Mouse (Mus musculus) kidney, adult 2 months (tissue): ENCODE results near the gene Rnf115. TPM values are rescaled to one million over a fixed set of nuclear protein-coding genes. Genes with fewer than 3 reads are reported as not detected.

Experiments
- DNase-seq: peaks from one replicate; pipeline ENCODE4 v3.0.0; 2021
- H3K27ac ChIP-seq: fragments of 200-500 bp; 2 replicates; pipeline ENCODE4 v1.5.1; 2012; ENCODE audit warnings: low read depth, low read length, control low read depth, inconsistent platforms; ENCODE audit not compliant: insufficient read depth
- H3K27me3 ChIP-seq: fragments of 200-500 bp; replicated peaks from 2 replicates; pipeline ENCODE4 v1.6.1; 2012; ENCODE audit warnings: mild to moderate bottlenecking, moderate library complexity, low read length, inconsistent platforms; ENCODE audit not compliant: control insufficient read depth, insufficient read depth
- H3K36me3 ChIP-seq: fragments of 200-500 bp; 2 replicates; pipeline ENCODE4 v1.6.1; 2012; ENCODE audit warnings: mild to moderate bottlenecking, moderate library complexity, low read length, inconsistent platforms; ENCODE audit not compliant: control insufficient read depth, insufficient read depth
- H3K4me1 ChIP-seq: fragments of 200-500 bp; 2 replicates; pipeline ENCODE4 v1.6.1; 2011; ENCODE audit warnings: low read length; ENCODE audit not compliant: control insufficient read depth, insufficient read depth
- H3K4me3 ChIP-seq: fragments of 200-500 bp; 2 replicates; pipeline ENCODE4 v1.5.1; 2011; ENCODE audit warnings: mild to moderate bottlenecking, low read depth, low read length, control low read depth; ENCODE audit not compliant: insufficient read depth
- CTCF ChIP-seq: fragments of 200-500 bp; conservative IDR thresholded peaks from 2 replicates; pipeline ENCODE4 v1.5.1; 2011; ENCODE audit warnings: low read depth, mild to moderate bottlenecking, control low read depth, low read length, moderate library complexity, mixed read lengths; ENCODE audit not compliant: insufficient read depth, insufficient read length
- POLR2A ChIP-seq: fragments of 200-500 bp; IDR thresholded peaks from one replicate; pipeline ENCODE4 v1.6.1; 2011; ENCODE audit warnings: low read depth, low read length, control low read depth
- WGBS: fragments of 180-500 bp; shearing (Covaris S2); methylation state at CpG from one replicate; pipeline ENCODE4 v1.1.7; 2018; 5-methylcytosine and 5-hydroxymethylcytosine counted together
- polyA plus RNA-seq: library from polyadenylated mRNA; depleted of rRNA; stranded (reverse); fragments of >200 nt; gene quantifications from 2 replicates; pipeline ENCODE4 v1.2.3, GENCODE M21; 2012; rRNA removed

Gene Rnf115
- polyA plus RNA-seq, 1 experiment, result 23.5 TPM

DNA sequence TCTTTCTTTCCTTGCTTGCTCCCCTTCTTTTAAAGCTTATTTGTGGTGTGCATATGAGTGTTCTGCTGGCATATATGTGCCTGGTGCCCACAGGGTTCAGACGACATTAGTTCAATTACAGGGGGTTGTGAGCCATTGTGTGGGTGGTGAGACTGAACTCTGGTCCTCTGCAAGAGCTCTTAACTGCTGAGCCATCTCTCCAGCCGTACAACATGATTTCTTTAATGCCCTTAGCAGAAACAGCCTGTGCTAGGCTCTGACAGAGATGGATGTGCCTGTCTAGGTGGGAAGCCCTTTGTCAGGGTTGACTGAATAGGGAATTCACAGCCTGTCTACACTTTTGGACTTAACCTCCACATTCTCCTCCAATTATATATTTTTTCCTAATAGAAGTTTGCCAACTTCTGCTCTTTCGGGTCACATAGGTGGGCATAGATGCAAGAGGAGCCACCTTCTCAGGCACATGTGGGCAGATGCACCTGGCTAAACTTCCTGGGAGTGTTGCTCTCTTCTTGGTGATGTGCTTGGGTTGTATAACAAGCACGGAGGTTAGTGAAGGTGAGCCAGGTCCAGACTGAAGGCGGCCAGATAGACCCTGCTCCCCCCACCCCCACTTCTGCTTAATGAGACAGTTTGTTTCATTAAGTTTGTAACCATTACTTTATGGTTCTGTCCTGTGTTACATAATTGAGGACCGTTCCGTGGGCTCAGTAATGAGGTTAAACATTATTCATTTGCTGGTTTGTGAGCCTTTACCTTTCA lies 107.3 kb downstream of the Rnf115 start:
- WGBS, result 29% methylated on average over 7 of the region's 7 CpGs
- no peaks in the 10 kb centered on the region for H3K27me3 ChIP-seq
- H3K27ac ChIP-seq, result peak overlapping the region; percentile 42
- TF ChIP-seq POLR2A, result no peak
- no peak for TF ChIP-seq CTCF
- DNase-seq, result peak; percentile 80
- H3K36me3 ChIP-seq, result peaks cover 4% of the 10 kb centered on the region; the same call in 1 of the 2 replicates
- peak overlapping the region; percentile 16 for H3K4me3 ChIP-seq
- peaks cover 17% of the 10 kb centered on the region; the same call in 1 of the 2 replicates for H3K4me1 ChIP-seq

DNA sequence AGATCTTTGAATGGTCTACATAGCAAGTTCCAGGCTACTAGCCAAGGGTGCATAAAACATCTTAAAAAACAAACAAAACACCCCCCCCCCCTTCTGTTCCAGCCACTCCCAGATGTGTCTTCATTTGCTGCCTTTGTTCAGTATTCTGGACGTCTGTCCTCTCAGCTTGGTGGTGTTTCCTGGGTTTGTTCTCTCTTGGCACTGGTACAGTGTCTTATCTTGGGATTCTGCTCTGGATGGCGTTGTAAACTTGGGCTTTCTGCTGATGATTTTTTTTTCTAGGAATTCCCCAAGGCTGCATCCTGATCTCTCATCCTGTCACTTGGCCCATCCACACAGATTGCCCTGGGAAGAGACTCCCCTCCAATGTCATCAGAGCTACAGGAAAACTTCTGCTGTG lies 109.0 kb downstream of the Rnf115 start:
- Histone ChIP-seq H3K27me3 (no peaks in the 10 kb centered on the region), H3K4me3 (peak overlapping the region; percentile 6; the same call in 1 of the 2 replicates), H3K27ac (peak overlapping the region; percentile 68), H3K36me3 (peaks cover 4% of the 10 kb centered on the region; the same call in 1 of the 2 replicates), H3K4me1 (peaks cover 17% of the 10 kb centered on the region; the same call in 1 of the 2 replicates)
- 20% methylated on average over 2 of the region's 2 CpGs for WGBS
- TF ChIP-seq POLR2A (no peak), CTCF (no peak)
- peak; percentile 54 for DNase-seq

DNA sequence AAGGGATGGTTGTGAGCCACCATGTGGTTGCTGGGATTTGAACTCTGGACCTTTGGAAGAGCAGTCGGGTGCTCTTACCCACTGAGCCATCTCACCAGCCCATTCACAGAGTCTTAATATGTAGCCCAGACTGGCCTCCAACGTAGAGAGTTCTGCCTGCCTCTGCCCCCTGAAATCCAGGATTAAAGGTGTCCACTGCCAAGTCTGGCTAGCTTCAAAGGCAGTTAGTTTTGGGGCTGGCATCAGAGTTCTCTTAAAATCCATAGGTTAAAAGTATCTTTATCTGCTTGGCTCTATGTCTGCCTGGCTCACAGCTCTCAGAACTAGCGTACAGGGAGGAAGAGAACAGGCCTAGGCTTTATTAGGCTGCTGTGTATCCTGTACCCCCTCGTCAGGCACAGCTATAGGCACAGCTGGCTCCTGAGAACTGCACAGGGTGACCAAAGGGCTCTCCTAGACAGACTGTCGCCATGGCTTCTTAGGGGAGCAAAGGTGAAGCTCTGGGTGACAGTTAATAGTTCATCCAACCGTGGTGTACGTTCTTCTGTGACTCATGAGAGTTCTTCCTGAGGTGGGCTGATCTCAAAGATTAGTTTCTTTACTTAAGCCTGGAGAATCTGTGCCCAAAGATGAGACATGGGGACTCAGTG lies 111.7 kb downstream of the Rnf115 start:
- Histone ChIP-seq H3K27ac (peak overlapping the region; percentile 80), H3K4me1 (peaks cover 17% of the 10 kb centered on the region; the same call in 1 of the 2 replicates), H3K27me3 (no peaks in the 10 kb centered on the region), H3K36me3 (peaks cover 2% of the 10 kb centered on the region; the same call in 1 of the 2 replicates), H3K4me3 (no peak overlapping the region)
- no peak for TF ChIP-seq POLR2A
- no peak for TF ChIP-seq CTCF
- peak; percentile 86 for DNase-seq
- 47% methylated on average over 7 of the region's 7 CpGs for WGBS

Other genes starting within 250 kb of the Rnf115 start
- 0.23 and 3.9 TPM in 2 replicates for gene Hfe2, start 202.5 kb upstream of the Rnf115 start, polyA plus RNA-seq
- 514 and 518 TPM in 2 replicates for gene Txnip, start 169.7 kb upstream of the Rnf115 start, polyA plus RNA-seq
- 0.20 TPM in 1 of 2 replicates, not detected in the other for gene Gm16253, start 150.7 kb upstream of the Rnf115 start, polyA plus RNA-seq
- 14.5 and 15.3 TPM in 2 replicates for gene Polr3gl, start 133.5 kb upstream of the Rnf115 start, polyA plus RNA-seq
- gene Ankrd34a, start 131.0 kb upstream of the Rnf115 start, polyA plus RNA-seq, result 0.23 and 0.38 TPM in 2 replicates
- gene Lix1l, start 126.5 kb upstream of the Rnf115 start, polyA plus RNA-seq, result 7.7 and 9.6 TPM in 2 replicates
- 7.8 and 16.1 TPM in 2 replicates for gene Rbm8a, start 97.7 kb upstream of the Rnf115 start, polyA plus RNA-seq
- 57.6 and 57.7 TPM in 2 replicates for gene Pex11b, start 92.3 kb upstream of the Rnf115 start, polyA plus RNA-seq
- gene Gm42957, start 92.2 kb upstream of the Rnf115 start, polyA plus RNA-seq, result 0.07 TPM in 1 of 2 replicates, not detected in the other
- 1.2 and 1.6 TPM in 2 replicates for gene Itga10, start 82.1 kb upstream of the Rnf115 start, polyA plus RNA-seq
- 0.38 and 0.45 TPM in 2 replicates for gene Ankrd35, start 57.5 kb upstream of the Rnf115 start, polyA plus RNA-seq
- 21.0 and 23.2 TPM in 2 replicates for gene Pias3, start 31.3 kb upstream of the Rnf115 start, polyA plus RNA-seq
- gene Nudt17, start 19.1 kb upstream of the Rnf115 start, polyA plus RNA-seq, result 2.0 and 3.6 TPM in 2 replicates
- 32.2 and 34.6 TPM in 2 replicates for gene Polr3c, start within 50 bp of the Rnf115 start, polyA plus RNA-seq
- gene Pdzk1, start 101.6 kb downstream of the Rnf115 start, polyA plus RNA-seq, result 343 and 414 TPM in 2 replicates
- 0.08 and 0.33 TPM in 2 replicates for gene Cd160, start 101.7 kb downstream of the Rnf115 start, polyA plus RNA-seq
- 8.2 and 8.7 TPM in 2 replicates for gene Gja5, start 177.0 kb downstream of the Rnf115 start, polyA plus RNA-seq
- 28.9 and 33.6 TPM in 2 replicates for gene Gpr89, start 177.7 kb downstream of the Rnf115 start, polyA plus RNA-seq
- gene Gja8, start 198.4 kb downstream of the Rnf115 start, polyA plus RNA-seq, result 0.01 TPM in 1 of 2 replicates, not detected in the other